Mouse (Mus musculus): ENCODE results near the gene Gemin4. TPM values are rescaled to one million over a fixed set of nuclear protein-coding genes. Genes with fewer than 3 reads are reported as not detected.

The Gemin4 gene
- polyA plus RNA-seq, 1 experiment from 2014 or later = 20.0 TPM

DNA sequence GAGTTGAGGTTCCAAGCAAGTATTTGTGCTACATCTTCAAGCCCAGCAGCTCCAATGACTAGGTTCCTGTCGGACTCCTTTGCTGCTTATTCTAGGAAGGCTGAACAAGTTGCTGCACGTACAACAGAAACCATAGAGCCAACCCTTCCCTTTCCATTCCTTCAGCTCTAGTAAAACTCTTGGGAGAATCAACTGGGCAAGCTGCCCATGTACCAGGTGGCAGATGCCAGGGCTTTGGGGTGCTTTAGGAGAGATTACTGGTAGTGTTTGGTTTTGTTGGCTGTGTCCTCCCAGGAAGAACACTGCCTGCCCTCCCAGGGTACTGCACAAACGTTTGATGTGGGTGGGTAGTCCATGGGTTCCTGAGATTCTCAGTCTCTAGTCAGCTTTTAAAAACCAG, 34.6 kb upstream of the Gemin4 start:
- Histone ChIP-seq H3K9me3 (no peaks in the 10 kb centered on the region), H3K36me3 (peaks cover 49% of the 10 kb centered on the region)
- WGBS = 56% methylated on average over 3 of the region's 3 CpGs

DNA sequence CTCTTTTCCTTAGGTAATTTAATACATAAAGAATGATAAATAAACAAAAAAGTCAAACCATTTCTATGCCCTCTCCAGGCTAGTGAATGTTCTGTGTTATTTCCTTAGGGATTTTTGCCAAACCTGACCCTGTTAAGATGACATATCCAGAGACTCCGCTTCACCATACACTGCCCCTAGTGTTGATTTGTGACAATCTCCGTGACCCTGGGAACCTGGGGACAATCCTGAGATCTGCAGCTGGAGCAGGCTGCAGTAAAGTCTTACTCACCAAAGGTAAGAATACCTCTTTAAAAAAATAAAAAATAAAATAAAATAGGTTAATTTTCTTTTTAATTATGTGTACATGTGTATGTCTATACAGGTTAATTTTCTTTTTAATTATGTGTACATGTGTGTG, 29.8 kb upstream of the Gemin4 start:
- H3K9ac ChIP-seq = no peak overlapping the region
- ATAC-seq (ENCODE audit: extremely low read depth, insufficient number of reproducible peaks, low FRiP score, low TSS enrichment) = no peak
- no peaks in the 10 kb centered on the region for H3K9me3 ChIP-seq
- H3K36me3 ChIP-seq = peaks cover 51% of the 10 kb centered on the region
- peaks cover 20% of the 10 kb centered on the region for H3K4me1 ChIP-seq
- no peak overlapping the region for H3K4me2 ChIP-seq
- no peak overlapping the region for H3K4me3 ChIP-seq
- 40% methylated on average over 2 of the region's 2 CpGs for WGBS
- H3K27ac ChIP-seq (replicated peaks) = no peak overlapping the region
- H3K27me3 ChIP-seq (replicated peaks) = no peaks in the 10 kb centered on the region

More for the DNA sequence above, 34.6 kb upstream of the Gemin4 start:
- Histone ChIP-seq H3K4me3 (no peak overlapping the region), H3K9ac (no peak overlapping the region), H3K4me1 (no peaks in the 10 kb centered on the region; the same call in 1 of the 2 replicates), H3K4me2 (no peak overlapping the region), H3K27ac (replicated peaks) (no peak overlapping the region), H3K27me3 (replicated peaks) (no peaks in the 10 kb centered on the region)
- no peak for ATAC-seq (ENCODE audit: extremely low read depth, insufficient number of reproducible peaks, low FRiP score, low TSS enrichment)

DNA sequence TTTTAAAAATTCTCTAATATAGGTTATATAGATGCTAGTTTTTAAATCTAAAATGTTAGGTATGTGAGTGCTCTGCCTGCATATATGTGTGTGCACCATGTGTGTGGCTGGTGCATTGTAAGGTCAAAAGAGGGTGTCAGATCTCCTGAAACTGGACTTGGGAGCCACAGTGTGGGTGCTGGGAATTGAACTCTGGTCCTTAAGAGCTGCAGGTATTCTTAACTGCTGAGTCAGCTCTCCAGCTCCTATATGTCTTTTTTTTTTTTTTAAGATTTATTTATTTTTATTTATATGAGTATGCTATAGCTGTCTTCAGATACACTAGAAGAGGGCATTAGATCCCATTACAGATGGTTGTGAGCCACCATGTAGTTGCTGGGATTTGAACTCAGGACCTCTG, 29.0 kb upstream of the Gemin4 start:
- ATAC-seq (ENCODE audit: extremely low read depth, insufficient number of reproducible peaks, low FRiP score, low TSS enrichment) = no peak

DNA sequence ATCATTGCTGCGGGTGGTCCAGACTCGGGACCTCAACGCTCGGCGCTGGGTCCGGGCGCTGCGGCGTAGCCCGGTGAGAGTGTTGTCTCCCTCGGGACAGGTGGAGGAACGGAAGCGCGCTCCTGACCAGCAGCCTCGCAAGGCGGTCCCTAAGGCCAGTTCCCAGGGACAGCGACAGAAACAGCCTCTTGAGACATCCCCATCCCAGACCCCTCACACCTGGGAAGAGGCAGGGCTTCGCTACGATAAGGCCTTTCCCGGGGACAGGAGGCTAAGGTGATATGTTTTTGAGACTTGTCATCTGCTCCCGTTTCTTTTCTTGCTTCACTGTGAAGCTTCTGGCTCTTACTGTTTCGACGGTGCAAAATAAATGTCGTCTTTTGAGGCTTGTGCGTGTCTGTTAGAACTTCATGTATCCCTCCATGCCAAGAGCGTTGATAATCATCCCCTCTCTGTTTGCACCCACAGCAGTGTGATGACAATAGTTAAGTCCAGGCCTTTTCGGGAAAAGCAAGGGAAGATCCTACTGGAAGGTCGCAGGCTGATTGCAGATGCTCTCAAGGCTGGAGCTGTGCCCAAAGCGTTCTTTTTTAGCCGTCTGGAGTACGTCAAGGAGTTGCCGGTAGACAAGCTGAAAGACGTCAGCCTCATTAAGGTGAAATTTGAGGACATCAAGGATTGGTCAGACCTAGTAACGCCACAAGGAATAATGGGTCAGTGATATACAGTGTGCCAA, 26.5 kb upstream of the Gemin4 start:
- 2% methylated on average over 34 of the region's 34 CpGs for WGBS
- ATAC-seq (ENCODE audit: extremely low read depth, insufficient number of reproducible peaks, low FRiP score, low TSS enrichment) = no peak
- Histone ChIP-seq H3K27me3 (replicated peaks) (no peaks in the 10 kb centered on the region), H3K4me1 (peaks cover 29% of the 10 kb centered on the region), H3K9ac (peak overlapping the region; percentile 94), H3K4me2 (peak overlapping the region; percentile 95), H3K9me3 (no peaks in the 10 kb centered on the region), H3K36me3 (peaks cover 42% of the 10 kb centered on the region), H3K4me3 (peak overlapping the region; percentile 89), H3K27ac (replicated peaks) (peak overlapping the region; percentile 55; the same call in 1 of the 2 replicates)

More for the DNA sequence above, 29.0 kb upstream of the Gemin4 start:
- no peak overlapping the region for H3K9ac ChIP-seq
- peaks cover 50% of the 10 kb centered on the region for H3K36me3 ChIP-seq
- no peaks in the 10 kb centered on the region for H3K27me3 ChIP-seq (replicated peaks)
- H3K27ac ChIP-seq (replicated peaks) = no peak overlapping the region
- no peaks in the 10 kb centered on the region for H3K9me3 ChIP-seq
- H3K4me3 ChIP-seq = no peak overlapping the region
- no peak overlapping the region for H3K4me2 ChIP-seq
- H3K4me1 ChIP-seq = peaks cover 28% of the 10 kb centered on the region

DNA sequence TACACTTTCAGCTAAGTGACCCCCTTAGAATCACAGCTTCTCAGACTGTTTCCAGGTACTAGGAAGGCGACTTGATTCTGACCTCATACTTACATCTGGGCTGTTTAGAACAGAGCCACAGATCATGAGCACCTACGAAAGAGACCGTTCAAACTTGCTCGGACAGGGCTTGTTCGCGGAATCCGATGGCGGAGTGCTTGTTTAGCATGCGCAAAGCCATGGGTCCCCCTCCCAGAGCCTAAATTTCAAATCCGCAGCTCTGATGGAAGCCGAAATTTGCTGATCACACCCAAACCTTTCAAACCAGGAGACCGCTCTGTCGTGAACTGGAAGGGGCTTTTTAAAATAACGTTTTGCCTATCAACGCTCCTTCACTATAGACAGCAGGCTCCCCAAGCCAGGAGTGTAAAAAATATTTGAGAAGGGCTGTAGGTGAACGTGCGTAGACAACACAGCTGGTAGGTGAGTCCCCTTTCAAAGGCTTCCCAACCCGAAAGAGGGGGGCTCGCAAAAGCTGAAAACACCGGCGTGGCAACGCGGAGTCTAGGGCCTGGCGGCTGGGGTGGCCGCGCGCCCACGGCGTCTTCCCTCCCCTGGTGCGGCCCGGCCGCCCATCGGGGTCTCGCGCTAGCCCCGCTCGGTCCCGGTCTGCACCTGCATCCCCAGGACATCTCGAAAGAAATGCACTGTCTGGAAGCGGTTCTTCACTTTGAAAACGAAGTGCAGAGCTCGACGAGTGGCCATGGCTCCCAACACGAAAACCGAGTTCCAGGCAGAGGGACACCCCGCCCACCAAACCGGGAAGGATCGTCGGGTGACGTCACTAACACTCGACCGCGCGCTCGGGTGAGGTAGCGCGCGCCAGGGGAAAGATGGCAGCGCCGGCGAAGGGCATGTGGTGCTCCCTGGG, 25.7 kb upstream of the Gemin4 start, which contains the start of the genes Mrm3 and Glod4:
Gene Mrm3, plus strand, starts transcription at position 815 of the 910 bp plus-strand sequence.
Gene Glod4, minus strand, starts transcription at position 825 of the 910 bp plus-strand sequence.
- peak within 1 kb of the TSS; percentile 76 for H3K27ac ChIP-seq (replicated peaks)
- peaks cover 29% of the 10 kb centered on the region for H3K4me1 ChIP-seq
- H3K27me3 ChIP-seq (replicated peaks) = no peaks in the 10 kb centered on the region
- H3K9me3 ChIP-seq = no peaks in the 10 kb centered on the region
- ATAC-seq (ENCODE audit: extremely low read depth, insufficient number of reproducible peaks, low FRiP score, low TSS enrichment) = peak; percentile 68
- peak within 1 kb of the TSS; percentile 95 for H3K4me2 ChIP-seq
- under 1% methylated on average over 61 of the region's 61 CpGs for WGBS
- H3K4me3 ChIP-seq = peak within 1 kb of the TSS; percentile 89
- H3K36me3 ChIP-seq = peaks cover 42% of the 10 kb centered on the region
- H3K9ac ChIP-seq = peak within 1 kb of the TSS; percentile 94

DNA sequence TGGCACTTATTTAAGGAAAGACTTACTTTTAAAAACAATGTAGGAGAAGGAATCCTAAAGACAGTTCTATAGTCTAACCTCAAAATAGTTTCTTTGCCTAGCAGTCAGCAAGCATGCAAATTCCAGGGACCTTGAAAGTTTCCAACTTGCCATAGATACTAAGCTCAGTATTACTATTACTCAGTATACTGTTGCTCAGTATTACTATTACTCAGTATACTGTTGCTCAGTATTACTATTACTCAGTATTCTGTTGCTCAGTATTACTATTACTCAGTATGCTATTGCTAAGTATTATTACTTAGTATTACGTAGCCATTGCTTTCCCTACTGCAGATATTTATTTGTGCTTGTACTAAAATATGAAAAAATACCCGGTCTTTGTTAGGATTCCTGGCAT, 22.3 kb upstream of the Gemin4 start:
- WGBS = 96% methylated on average over 2 of the region's 2 CpGs
- H3K27me3 ChIP-seq (replicated peaks) = no peaks in the 10 kb centered on the region
- no peaks in the 10 kb centered on the region for H3K9me3 ChIP-seq
- H3K4me1 ChIP-seq = peaks cover 23% of the 10 kb centered on the region
- no peak overlapping the region for H3K4me2 ChIP-seq
- ATAC-seq (ENCODE audit: extremely low read depth, insufficient number of reproducible peaks, low FRiP score, low TSS enrichment) = no peak
- H3K27ac ChIP-seq (replicated peaks) = no peak overlapping the region
- H3K4me3 ChIP-seq = no peak overlapping the region
- no peak overlapping the region for H3K9ac ChIP-seq
- peaks cover 52% of the 10 kb centered on the region for H3K36me3 ChIP-seq

DNA sequence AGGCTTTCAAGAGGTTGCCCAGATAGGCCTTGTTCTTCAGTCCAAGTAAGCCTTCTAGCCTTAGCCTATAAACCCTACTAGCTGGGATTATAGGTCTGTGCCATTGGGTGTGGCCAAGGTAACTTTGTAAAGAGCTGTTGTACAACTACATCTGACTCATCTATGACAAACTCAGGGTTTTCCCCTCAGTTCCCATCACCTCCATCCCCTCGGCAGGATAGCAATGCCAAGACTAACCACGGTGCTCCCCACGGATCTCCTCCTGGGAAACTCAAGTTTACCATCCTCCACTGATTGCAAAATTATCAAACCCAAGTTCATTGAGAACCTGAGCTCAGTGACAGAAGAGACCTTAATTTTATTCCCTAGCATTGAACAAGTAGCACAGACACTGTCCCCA, 18.7 kb upstream of the Gemin4 start:
- no peak overlapping the region for H3K9ac ChIP-seq
- H3K36me3 ChIP-seq = peaks cover 88% of the 10 kb centered on the region
- H3K27ac ChIP-seq (replicated peaks) = no peak overlapping the region
- WGBS = 89% methylated on average over 3 of the region's 3 CpGs
- ATAC-seq (ENCODE audit: extremely low read depth, insufficient number of reproducible peaks, low FRiP score, low TSS enrichment) = no peak
- no peak overlapping the region for H3K4me2 ChIP-seq
- H3K4me1 ChIP-seq = no peaks in the 10 kb centered on the region
- H3K9me3 ChIP-seq = no peaks in the 10 kb centered on the region
- no peaks in the 10 kb centered on the region for H3K27me3 ChIP-seq (replicated peaks)
- no peak overlapping the region for H3K4me3 ChIP-seq

DNA sequence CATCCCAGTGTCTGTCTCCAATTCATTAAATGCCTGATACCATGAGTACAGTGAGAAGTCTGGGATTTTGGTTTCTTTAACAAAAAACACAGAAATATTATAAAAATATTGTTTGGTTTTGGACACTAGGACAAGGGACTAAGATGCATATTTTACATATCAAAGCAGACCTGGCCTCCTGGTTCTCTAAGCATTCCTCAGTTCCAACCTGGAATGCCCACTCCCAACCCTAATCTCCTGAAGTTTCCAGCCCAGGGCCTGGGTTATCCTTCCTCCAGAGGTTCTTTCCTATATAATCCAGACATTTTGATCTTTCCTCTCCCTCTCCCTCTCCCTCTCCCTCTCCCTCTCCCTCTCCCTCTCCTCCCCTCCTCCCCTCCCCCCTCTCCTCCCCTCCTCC, 7.6 kb upstream of the Gemin4 start:
- Histone ChIP-seq H3K4me2 (no peak overlapping the region), H3K4me3 (no peak overlapping the region), H3K27me3 (replicated peaks) (no peaks in the 10 kb centered on the region), H3K36me3 (peaks cover 68% of the 10 kb centered on the region), H3K9me3 (no peaks in the 10 kb centered on the region), H3K4me1 (0 out of 2 replicates have a peak, but pooled peaks cover 3% of the 10 kb centered on the region), H3K27ac (replicated peaks) (no peak overlapping the region), H3K9ac (no peak overlapping the region)
- ATAC-seq (ENCODE audit: extremely low read depth, insufficient number of reproducible peaks, low FRiP score, low TSS enrichment) = no peak

DNA sequence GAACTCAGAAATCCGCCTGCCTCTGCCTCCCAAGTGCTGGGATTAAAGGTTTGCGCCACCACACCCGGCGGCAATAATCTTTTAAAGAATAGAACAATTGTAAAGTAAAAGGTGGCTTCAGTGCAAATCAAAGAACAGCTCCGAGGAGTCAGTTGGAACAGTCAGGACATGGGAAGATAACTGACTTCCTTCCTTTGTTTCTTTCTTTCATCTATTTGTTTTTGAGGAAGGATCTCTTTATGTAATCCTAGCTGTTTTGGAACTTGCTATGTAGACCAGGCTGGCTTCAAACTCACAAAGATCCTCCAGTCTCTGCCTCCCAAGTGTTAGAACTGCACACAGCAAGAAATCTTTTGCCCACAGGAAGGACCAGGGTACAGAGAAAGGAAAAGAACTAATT, 7.2 kb upstream of the Gemin4 start:
- ATAC-seq (ENCODE audit: extremely low read depth, insufficient number of reproducible peaks, low FRiP score, low TSS enrichment) = no peak
- no peak overlapping the region for H3K27ac ChIP-seq (replicated peaks)
- H3K9me3 ChIP-seq = no peaks in the 10 kb centered on the region
- 0 out of 2 replicates have a peak, but pooled peaks cover 3% of the 10 kb centered on the region for H3K4me1 ChIP-seq
- peaks cover 70% of the 10 kb centered on the region for H3K36me3 ChIP-seq
- H3K4me3 ChIP-seq = no peak overlapping the region
- H3K4me2 ChIP-seq = no peak overlapping the region
- WGBS = 84% methylated on average over 5 of the region's 5 CpGs
- no peak overlapping the region for H3K9ac ChIP-seq
- no peaks in the 10 kb centered on the region for H3K27me3 ChIP-seq (replicated peaks)

DNA sequence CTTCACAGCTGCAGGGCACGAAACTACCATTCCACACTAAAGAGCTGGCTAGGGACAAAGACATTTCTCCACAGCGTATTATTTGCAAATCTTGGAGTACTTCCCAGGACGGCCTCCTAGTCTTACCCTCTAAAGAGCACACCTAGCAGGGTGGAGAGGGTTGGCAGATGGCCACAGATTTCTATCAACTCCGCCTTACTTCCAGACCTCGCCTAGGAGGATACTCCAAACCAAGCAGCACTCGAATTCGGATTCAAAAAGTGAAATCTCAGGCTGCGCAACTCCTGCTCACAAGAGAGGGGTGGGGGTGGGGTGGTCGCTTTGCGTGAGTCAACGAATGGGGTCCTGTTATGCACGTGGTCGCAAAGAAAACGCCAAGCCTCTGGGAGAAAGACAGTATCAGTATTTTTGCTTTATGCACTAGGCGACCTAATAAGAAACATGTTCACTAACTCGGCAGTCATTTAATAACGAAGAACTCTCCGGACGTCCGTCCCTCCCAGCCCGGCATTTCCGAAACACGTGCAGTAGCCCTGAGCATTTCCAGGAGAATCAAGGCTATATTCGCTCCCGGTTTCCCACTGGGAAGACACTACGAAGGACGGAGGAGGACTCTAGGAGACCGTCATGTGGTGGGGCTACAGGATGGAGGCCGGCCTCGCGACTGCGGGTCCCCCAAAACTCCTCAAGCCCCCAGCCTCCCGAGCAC, 629 bp downstream of the Gemin4 start:
- H3K36me3 ChIP-seq = peaks cover 52% of the 10 kb centered on the region
- peak overlapping the region; percentile 77 for H3K4me3 ChIP-seq
- peak overlapping the region; percentile 88 for H3K27ac ChIP-seq (replicated peaks)
- H3K9ac ChIP-seq = peak overlapping the region; percentile 93
- peak overlapping the region; percentile 78 for H3K4me2 ChIP-seq
- ATAC-seq (ENCODE audit: extremely low read depth, insufficient number of reproducible peaks, low FRiP score, low TSS enrichment) = no peak
- peaks cover 21% of the 10 kb centered on the region for H3K4me1 ChIP-seq
- no peaks in the 10 kb centered on the region for H3K9me3 ChIP-seq
- 3% methylated on average over 33 of the region's 33 CpGs for WGBS
- H3K27me3 ChIP-seq (replicated peaks) = no peaks in the 10 kb centered on the region

DNA sequence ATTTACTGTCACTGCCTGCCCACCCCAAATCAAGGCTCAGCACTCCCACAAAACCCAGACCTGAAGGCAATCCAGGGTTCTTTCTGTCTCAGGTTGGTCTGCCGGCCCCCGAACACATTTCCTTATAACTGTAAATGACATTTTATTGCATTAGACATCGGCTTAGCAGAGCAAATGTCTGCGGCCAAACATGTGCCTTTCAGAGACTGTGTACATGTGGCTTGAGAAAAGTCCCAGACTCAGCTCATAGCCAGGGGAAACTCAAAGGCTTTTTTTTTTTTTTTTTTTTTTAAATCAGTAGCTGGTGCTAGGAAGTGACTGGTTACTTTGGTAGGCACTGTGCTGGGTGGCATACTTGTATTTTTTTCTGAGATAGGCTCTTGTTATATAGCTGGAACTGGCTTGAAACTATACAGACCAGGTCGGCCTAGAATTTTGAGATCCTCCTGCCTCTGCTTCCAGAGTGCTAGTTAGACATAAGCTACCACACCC, 1.4 kb downstream of the Gemin4 start:
- ATAC-seq (ENCODE audit: extremely low read depth, insufficient number of reproducible peaks, low FRiP score, low TSS enrichment) = no peak
- peak overlapping the region; percentile 88; the same call in 1 of the 2 replicates for H3K27ac ChIP-seq (replicated peaks)
- H3K4me1 ChIP-seq = peaks cover 20% of the 10 kb centered on the region
- peak overlapping the region; percentile 77 for H3K4me3 ChIP-seq
- H3K9me3 ChIP-seq = no peaks in the 10 kb centered on the region
- H3K9ac ChIP-seq = peak overlapping the region; percentile 93
- WGBS = 88% methylated on average over 5 of the region's 5 CpGs
- peak overlapping the region; percentile 78 for H3K4me2 ChIP-seq
- H3K36me3 ChIP-seq = peaks cover 51% of the 10 kb centered on the region
- H3K27me3 ChIP-seq (replicated peaks) = no peaks in the 10 kb centered on the region

Measured in heart, embryonic 13.5 days (tissue).